Mouse (Mus musculus) embryonic stem cell, embryonic (primary cell): ENCODE data around the gene Skil.
"Not testable (repeated sequence)": the region's sequence is repeated elsewhere in the genome, so short reads cannot be mapped to it uniquely, and the experiment has no call there.

ENCODE experiments used
- CTCF ChIA-PET, 4 experiments: fragments of 300-600 bp in 2 of 4; fragments of 350-600 bp in 2 of 4; sonication (Branson Sonifier 250); formaldehyde crosslinking; loops; one replicate each; lab custom pipeline; 2022; ENCODE audit warnings: inconsistent platforms in 2 of 4; lab: Charles Lee
- POLR2A ChIA-PET, 4 experiments: fragments of 300-600 bp in 2 of 4; fragments of 350-600 bp in 2 of 4; sonication (Branson Sonifier 250); formaldehyde crosslinking; loops; one replicate each; lab custom pipeline; 2022; ENCODE audit warnings: antibody characterized with exemption in 4 of 4, inconsistent platforms in 1 of 4; lab: Charles Lee

The Skil gene

DNA sequence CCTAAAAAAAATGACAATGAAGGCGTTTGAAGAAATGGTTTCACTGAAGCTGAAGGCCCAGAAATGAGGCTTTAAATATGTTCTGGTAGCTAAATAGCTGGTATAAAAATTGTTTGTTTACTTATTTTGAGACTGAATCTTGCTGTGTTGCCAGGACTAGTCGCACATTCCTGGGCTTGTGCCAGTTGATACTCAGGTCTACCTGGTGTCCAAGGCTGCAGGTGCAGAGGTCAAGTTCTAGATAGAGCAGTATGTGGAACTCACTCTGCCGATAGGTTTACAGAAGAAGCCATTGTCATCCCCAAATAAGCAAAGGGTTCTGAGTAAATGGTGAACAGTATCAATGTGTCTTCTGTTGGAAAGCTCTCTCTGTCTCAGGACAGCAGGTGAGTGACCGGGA, 46.8 kb downstream of the Skil start:
- ChIA-PET CTCF (interaction anchor here in 2 of 4 experiments (0.6 to 1.0 kb wide), 3 partner anchors 58 to 99 kb away, joined by 4 to 5 read pairs (median 5); no protein-coding TSS in a partner anchor), POLR2A (interaction anchor here in 1 of 4 experiments (1.0 kb wide), 1 partner anchor 81 kb away, joined by 4 read pairs; no protein-coding TSS in a partner anchor)

- POLR2A ChIA-PET: not testable (repeated sequence)
- CTCF ChIA-PET: interaction anchor here in 2 of 4 experiments (0.7 to 1.0 kb wide), 4 partner anchors 9 to 441 kb away, joined by 3 to 7 read pairs (median 4); no protein-coding TSS in a partner anchor
Observed at GRCm38 (mm10) chr3:31145222-31145621, 50.4 kb downstream of the Skil start.

DNA sequence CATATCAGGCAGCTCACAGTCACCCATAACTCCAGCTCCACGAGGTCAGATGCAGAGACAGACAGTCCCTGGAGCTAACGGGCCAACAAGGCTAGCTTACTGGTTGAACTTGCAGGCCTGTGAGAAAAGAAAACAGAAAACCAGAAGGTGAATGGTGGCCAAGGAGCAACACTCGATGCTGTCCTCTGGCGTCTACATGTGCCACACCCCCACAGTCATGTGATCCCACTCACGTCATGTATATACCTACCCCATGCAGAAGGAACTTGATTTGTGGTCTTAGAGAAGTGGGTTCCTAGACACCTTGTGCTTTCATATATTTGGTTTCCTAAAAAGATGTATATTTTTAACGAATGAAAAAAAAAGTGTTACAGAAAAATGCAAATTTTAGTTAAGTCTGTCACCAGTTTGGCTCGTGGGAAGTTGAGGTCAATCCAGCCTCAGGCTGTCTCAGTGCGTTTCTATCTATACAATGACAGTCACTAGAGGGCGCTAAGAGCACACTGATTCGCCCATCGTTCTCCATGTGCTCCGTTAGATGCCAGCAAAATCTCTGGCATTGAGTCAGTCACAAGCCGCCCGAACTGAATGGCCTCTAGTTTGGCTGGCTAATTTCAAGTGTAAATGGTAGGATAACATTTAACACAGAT, 50.9 kb downstream of the Skil start:
- CTCF ChIA-PET: interaction anchor here in 2 of 4 experiments (0.7 to 1.0 kb wide), 4 partner anchors 9 to 440 kb away, joined by 3 to 7 read pairs (median 4); no protein-coding TSS in a partner anchor

DNA sequence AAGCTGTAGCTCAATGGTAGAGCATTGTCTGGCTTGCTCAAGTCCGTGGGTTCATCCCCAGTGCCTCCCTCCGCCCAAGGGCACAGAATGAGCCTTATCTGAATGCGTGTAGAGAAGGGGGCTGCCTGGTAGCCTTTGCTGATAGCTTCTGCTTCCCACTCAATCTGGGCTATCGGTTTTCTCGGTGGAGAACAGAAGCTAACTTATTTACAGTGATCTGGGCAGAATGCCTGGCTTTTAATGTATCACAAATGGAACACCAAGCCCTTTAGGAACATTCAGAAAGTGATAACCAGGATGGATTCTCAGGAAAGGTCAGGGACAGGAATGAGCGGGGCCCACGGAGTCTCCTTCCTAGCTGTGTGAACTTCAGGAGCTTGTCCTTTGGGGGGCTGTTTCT, 53.7 kb downstream of the Skil start:
- CTCF ChIA-PET: interaction anchor here (1.0 to 2.9 kb wide), 7 partner anchors 9 to 455 kb away, joined by 3 to 13 read pairs (median 3); no protein-coding TSS in a partner anchor
- POLR2A ChIA-PET: interaction anchor here in 1 of 4 experiments (0.6 kb wide), 1 partner anchor 20 kb away, joined by 3 read pairs; no protein-coding TSS in a partner anchor

More for the DNA sequence above, 50.9 kb downstream of the Skil start:
- POLR2A ChIA-PET: no interaction called here

DNA sequence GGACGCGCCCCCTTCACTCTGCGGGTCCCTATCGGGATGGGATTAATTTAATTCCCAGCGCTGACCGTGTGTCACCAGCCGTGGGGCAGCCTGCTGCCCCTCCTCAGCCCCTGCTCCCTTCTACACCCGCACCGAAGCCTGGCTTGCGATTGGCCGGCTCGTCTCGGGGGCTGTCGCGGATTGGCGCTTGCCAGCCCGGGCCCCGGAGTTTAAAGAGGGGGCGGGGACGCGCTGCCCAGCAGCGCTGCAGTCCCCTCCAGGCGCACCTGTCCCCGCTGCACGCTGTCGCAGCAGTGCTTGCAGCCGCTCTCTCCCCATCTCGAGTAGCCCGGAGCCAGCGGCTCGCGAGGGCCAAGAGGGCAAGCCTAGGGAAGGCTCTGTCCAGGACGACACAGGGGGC, 54.8 kb downstream of the Skil start, which contains the start of gene Cldn11:
Cldn11 (plus strand) TSS at position 215 of the 400 bp plus-strand sequence.
- ChIA-PET CTCF (interaction anchor here in 3 of 4 experiments (0.6 to 2.9 kb wide), 7 partner anchors 11 to 453 kb away, joined by 3 to 13 read pairs (median 4); no protein-coding TSS in a partner anchor), POLR2A (no interaction called here)

DNA sequence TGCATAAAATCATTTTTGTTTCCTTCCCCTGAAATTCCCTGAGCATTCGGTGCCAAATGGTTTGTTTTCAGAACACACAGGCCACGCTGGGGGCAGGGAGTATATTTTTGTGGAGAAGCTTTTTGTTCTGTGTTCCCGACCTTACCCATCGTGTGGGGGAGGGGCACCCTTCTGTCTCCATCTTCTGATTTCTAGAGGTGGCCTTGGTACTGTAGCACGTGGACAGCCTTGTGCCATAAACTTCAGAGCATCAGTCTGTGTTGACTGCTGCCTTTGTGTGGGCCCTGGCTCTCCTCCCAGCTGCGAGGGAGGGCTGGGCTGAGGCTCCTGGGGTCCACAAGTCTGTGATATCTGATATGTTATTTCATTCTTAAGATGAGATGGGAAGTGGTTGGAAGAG, 57.2 kb downstream of the Skil start:
- ChIA-PET POLR2A (interaction anchor here in 1 of 4 experiments (0.6 kb wide), 1 partner anchor 63 kb away, joined by 5 read pairs; no protein-coding TSS in a partner anchor), CTCF (interaction anchor here in 1 of 4 experiments (2.0 kb wide), 1 partner anchor 13 kb away, joined by 7 read pairs; no protein-coding TSS in a partner anchor)

DNA sequence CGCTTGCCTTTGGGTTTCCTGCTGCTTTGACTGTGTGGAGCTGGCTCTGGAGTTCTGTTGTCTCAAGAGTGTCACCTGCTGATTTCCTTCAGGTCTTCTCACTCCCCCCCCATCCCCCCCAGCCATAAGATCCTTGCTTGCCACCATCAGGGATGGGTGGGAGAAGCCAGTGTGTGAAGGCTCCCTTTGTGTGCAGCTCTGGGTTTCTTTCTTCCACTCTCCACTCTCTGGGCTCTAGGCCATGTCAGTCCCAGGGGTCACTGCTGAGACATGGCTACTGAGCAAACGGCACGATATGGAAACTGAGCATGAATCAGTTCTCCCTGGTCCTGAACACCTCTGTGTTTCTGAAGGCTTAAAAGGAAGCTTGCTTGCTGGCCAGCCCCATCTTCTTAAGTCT, 61.3 kb downstream of the Skil start:
- ChIA-PET CTCF (no interaction called here), POLR2A (interaction anchor here in 1 of 4 experiments (0.6 kb wide), 1 partner anchor 454 kb away, joined by 3 read pairs; no protein-coding TSS in a partner anchor)

- CTCF ChIA-PET: interaction anchor here in 2 of 4 experiments (0.7 kb wide), 2 partner anchors 33 to 110 kb away, joined by 3 to 8 read pairs; no protein-coding TSS in a partner anchor
- POLR2A ChIA-PET: no interaction called here
Observed at GRCm38 (mm10) chr3:31157776-31158175, 62.9 kb downstream of the Skil start.

DNA sequence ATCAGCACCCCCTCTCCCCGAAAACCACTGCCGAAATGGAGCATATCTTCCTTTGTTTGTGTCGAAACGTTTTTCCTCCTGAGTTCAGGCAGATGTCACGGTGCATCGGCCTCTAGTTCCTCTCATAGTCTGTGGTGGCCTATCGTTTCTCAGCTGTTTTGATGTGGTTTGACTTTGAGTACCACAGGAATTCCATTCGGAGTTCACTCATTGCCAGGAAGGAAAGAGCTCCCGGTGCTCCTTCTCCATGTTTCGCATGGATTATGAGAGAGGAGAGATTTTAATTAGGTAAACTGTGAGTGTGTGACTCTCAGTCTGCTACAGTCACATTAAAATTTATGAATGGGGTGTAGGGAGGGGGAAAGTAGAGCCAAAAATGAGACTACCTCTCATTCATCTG, 65.2 kb downstream of the Skil start:
- ChIA-PET POLR2A (no interaction called here), CTCF (no interaction called here)

- CTCF ChIA-PET: interaction anchor here in 3 of 4 experiments (0.6 to 2.2 kb wide), 3 partner anchors 22 to 142 kb away, joined by 4 to 9 read pairs (median 7); no protein-coding TSS in a partner anchor
- POLR2A ChIA-PET: no interaction called here
Observed at GRCm38 (mm10) chr3:31161336-31161735, 66.5 kb downstream of the Skil start.

DNA sequence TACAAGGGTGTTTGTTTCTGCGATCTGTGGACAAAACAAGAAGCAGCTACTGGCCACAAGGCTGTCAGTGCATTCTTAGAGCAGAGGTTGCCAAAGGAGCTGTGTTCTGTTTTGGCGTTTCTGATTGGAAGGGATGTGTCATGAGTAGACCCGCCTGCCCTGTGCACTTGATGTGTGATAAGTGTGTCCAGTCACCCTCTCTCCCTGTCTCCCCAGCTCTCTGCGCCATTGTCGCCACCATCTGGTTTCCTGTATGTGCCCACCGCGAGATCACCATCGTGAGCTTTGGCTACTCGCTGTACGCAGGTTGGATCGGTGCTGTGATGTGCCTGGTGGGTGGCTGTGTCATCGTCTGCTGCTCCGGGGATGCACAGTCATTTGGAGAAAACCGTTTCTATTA, 68.0 kb downstream of the Skil start:
- ChIA-PET POLR2A (interaction anchor here in 2 of 4 experiments (0.6 to 1.0 kb wide), 2 partner anchors 12 to 1154 kb away, joined by 3 to 5 read pairs; no protein-coding TSS in a partner anchor), CTCF (interaction anchor here in 2 of 4 experiments (1.0 to 2.2 kb wide), 3 partner anchors 24 to 423 kb away, joined by 3 to 9 read pairs (median 3); no protein-coding TSS in a partner anchor)

DNA sequence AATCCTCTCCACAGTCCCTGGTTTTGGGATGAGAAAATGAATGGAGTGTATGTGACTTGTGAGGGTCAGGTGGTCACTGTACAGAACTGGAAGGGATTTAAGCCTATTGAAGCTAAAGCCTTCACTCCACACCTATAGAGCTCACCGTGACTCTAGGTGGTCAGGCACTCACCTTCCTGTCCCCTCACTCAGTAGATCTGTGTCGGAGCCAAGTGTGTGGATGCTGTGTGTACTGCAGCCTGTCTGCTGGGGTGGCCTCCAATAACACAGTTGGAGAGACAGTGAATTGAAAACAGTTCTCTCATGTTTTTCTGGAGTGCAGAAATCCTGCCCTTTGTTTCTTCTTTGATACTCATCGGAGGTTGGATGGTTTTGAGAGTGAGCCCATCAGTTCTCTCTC, 70.9 kb downstream of the Skil start:
- POLR2A ChIA-PET: no interaction called here
- CTCF ChIA-PET: no interaction called here

- CTCF ChIA-PET: no interaction called here
- POLR2A ChIA-PET: interaction anchor here in 1 of 4 experiments (1.1 kb wide), 1 partner anchor 13 kb away, joined by 4 read pairs; no protein-coding TSS in a partner anchor
Observed at GRCm38 (mm10) chr3:31166365-31166871, 71.6 kb downstream of the Skil start.
